Mouse (Mus musculus): ENCODE measurements around the gene Mier3.
A peak's percentile ranks its signal among the peaks of the same experiment; 100 is the strongest.
"Not testable (repeated sequence)": the region's sequence is repeated elsewhere in the genome, so short reads cannot be mapped to it uniquely, and the experiment has no call there.

The Mier3 gene

DNA sequence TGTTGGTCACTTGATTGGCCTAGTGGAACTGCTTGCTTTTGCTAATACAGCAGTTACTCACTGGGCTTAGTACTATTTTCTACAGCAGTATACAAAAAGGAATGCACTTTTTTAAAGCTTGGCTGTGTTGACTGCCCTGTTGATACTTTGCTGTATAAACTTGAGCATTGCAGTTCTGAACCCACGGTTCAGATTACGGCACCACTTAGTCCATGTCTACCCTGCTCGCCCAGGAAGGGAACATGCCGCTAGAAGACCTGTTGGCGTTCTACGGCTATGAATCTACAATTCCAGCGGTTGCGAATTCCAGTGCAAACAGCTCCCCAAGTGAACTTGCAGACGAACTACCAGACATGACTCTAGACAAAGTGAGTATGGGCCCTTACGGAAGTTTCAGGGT, 22.6 kb downstream of the Mier3 start:
- no peak for DNase-seq (ENCODE audit: low read depth, low spot score)

DNA sequence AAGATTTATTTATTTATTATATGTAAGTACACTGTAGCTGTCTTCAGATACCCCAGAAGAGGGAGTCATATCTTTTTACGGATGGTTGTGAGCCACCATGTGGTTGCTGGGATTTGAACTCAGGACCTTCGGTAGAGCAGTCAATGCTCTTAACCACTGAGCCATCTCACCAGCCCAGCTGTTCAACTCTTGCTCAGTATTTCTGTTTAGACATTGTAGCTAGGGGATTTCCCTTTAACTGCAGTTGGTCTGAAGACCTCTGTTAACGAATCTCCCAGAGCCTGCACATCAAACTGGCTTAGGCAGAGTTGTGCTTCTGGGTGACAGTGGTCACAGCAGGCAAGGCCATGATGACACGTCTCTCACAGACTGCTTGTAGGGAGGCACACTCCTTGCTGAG, 23.2 kb downstream of the Mier3 start:
- not testable (repeated sequence) for DNase-seq (ENCODE audit: low read depth, low spot score)

DNA sequence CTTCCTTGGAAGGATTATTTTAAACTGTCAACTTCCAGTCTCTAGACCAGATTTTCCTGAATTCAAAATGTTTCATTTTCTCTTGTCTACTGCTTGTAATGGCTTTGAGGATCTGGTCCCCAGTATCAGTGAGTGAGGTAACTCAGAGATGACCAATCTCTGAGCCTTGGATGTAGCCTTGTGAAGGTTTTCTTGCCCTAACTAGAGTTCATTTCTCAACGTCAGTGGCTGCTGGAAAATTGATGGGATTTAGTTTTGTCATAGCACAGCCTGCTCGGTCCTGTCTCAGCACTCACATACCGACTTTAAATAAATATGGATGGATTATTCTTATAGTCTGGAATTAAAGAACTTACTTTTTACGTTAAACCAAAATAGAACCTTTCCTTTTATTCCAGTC, 29.8 kb downstream of the Mier3 start:
- DNase-seq (ENCODE audit: low read depth, low spot score) = no peak

- DNase-seq (ENCODE audit: low read depth, low spot score) = no peak
These were observed 38.9 kb downstream of the Mier3 start for GRCm38 (mm10) chr13:111719726-111720125.

- no peak for DNase-seq (ENCODE audit: low read depth, low spot score)
These were observed 44.0 kb downstream of the Mier3 start for GRCm38 (mm10) chr13:111724811-111725164.

DNA sequence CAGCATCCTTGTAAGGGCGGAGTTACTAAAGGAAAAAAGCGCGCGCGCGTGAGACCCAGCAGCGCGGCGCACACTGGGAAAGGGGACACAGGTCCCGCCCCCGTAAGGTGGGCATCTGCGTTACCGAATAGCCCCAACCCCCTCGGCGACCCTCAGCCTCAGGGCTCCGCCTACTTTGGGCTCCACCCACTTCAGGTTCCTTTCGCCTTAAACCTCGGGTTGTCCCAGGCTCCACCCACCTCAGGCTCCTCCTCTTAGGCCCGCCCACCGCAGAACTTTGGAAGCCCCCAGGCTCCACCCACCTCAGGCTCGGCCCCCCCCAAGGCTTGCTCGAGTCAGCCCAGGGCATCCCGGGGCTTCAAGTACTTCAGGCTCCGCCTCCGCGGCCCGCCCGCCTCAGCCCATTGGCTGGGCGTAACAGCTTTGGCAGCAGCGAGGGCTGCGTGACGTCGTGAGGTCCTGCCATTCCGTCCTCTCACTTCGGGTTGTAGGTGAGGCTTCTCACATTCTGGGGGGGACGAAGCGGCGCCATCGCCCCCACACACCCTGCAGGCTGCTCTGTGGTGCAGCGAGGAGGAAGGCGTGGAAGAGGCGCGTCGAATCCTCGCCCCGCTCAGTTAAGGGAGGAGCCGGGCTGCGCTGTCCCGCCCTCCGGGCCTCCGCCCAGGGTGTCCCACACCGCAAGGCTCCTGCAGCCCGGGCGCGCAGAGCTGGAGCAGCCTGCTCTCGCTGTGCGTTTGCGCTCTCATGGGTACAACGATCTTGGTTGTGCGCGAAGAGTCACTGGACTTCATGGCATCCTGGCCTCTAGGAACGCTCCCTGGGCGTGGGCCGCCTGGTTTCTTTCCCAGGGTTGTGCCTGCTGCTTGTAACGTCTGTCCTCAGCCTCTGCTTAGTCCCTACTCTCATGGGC, 44.6 kb downstream of the Mier3 start:
- DNase-seq (ENCODE audit: low read depth, low spot score) = peak; percentile 99

GRCm38 (mm10) chr13:111726898-111727297, 46.1 kb downstream of the Mier3 start:
- no peak for DNase-seq (ENCODE audit: low read depth, low spot score)

- no peak for DNase-seq (ENCODE audit: low read depth, low spot score)
These were observed 60.6 kb downstream of the Mier3 start for GRCm38 (mm10) chr13:111741204-111741990.

DNA sequence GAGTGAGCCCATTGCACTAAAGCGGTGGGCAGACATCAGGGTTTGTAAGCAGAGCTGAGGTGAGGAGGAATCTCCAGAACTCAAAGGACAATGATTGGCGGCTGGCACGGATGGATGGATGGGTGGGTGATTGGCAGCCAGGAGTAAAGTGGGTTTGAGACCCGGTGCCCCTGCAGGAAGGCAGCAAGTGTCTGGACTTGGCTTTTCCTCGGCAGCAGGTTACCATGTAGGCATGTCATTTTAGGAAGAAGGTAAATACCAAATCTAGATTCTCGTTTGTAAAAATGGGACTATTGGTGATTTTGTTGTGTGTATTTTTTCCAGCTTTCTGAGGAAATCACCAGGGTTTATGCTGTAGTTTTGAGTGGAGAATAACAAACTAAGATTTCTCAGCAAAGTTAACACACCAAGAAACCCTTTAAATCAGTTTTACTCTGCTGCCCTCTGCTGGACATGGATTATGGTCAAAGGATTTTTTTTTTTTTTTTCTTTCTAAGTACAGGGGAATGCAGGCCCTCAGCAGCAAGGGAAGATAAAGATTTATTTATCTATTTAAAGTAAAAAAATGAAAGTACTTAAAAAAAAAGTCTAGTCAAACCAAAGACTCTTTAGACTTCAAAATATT, 61.3 kb downstream of the Mier3 start:
- no peak for DNase-seq (ENCODE audit: low read depth, low spot score)

- DNase-seq (ENCODE audit: low read depth, low spot score) = no peak
These were observed 63.6 kb downstream of the Mier3 start for GRCm38 (mm10) chr13:111744233-111745000.

GRCm38 (mm10) chr13:111745216-111745615, 64.4 kb downstream of the Mier3 start:
- no peak for DNase-seq (ENCODE audit: low read depth, low spot score)

DNA sequence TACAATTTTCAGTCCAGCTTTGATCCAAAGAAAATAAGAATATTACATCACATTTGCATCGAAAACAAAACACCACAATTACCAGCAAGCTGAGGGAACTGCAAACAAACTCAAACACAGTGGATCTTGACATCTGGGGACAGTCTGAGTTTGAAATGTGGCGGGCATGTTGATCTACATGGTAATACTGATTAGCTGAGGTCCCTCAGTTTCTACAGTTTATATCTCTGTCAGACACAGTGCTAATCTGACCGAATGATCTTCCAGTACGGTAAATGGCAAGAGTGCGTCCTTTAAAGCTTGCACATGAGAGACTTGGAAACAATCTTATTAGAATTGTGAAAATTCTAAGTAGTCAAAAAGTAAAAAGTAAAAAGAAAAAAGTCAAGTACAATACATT, 66.1 kb downstream of the Mier3 start:
- DNase-seq (ENCODE audit: low read depth, low spot score) = no peak

DNA sequence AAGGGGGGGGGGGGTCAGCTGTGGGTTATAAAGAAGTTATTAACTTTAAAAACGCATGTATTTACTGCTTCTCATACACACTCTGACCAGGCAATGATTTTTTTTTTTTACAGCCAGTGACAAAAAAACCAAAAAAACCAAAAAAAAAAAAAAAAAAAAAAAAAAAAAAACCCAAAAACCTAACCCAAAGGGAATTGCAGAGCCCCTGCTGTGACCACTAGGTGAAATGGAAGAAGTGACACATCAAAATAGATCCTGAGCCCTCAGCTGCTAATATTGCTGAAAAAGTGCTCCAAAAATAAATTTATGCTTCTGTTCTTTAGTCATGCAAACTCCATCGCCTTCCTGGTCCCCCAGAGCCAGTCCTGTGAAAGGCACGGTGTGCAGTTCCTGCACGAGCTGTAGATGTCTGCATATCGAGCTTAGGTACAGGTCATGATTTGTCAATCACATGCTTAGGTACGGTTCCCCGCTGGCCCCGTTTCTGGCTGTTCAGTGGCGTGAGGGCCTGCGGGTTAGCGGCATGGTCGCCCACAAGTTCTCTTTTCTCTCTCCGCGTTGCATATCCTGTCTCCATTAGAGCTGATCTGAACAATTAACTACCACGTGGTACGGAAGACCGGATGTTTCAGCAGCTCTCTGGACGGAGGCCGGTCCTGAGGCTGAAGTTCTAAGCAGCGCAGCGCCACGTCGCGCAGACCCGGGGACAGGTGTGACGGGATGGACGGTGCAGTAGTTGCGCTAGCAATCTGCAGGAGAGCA, 67.7 kb downstream of the Mier3 start:
- DNase-seq (ENCODE audit: low read depth, low spot score) = no peak

DNA sequence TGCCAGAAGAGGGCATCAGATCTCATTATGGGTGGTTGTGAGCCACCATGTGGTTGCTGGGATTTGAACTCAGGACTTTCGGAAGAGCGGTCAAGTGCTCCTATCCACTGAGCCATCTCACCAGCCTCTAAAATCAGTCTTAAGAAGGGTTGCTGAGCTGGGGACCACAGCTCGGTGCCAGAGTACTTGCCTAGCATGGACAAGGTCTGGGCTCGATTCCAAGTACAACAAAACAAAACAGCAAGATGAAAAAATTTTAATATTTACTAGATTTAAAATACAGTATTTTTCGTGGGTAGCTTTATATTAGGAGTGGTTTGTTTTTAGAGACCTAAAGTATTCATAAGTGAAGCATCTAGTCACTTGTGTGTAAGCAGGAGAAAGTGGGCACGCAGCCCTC, 72.5 kb downstream of the Mier3 start:
- DNase-seq (ENCODE audit: low read depth, low spot score) = no peak

- DNase-seq (ENCODE audit: low read depth, low spot score) = no peak
These were observed 74.6 kb downstream of the Mier3 start for GRCm38 (mm10) chr13:111755377-111755776.

DNA sequence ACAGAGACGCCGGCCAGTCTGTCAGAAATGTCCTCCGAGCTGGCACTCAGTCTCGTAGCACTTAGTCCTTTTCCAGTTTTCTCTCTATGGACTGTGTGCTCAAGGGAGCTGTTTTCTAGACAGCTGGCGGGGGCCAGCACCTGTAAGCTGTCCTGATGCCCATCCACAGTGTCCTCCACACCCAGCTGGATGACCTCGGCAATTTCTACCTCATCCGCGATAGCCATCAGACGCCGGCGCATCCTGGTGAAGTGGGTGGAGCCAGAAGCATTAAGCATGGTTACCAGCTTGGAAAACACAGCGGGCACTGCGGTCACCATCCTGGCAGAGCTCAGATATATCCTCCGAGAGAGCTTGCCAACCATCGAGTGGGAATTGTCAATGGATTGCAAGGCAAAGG, 75.2 kb downstream of the Mier3 start:
- no peak for DNase-seq (ENCODE audit: low read depth, low spot score)

DNA sequence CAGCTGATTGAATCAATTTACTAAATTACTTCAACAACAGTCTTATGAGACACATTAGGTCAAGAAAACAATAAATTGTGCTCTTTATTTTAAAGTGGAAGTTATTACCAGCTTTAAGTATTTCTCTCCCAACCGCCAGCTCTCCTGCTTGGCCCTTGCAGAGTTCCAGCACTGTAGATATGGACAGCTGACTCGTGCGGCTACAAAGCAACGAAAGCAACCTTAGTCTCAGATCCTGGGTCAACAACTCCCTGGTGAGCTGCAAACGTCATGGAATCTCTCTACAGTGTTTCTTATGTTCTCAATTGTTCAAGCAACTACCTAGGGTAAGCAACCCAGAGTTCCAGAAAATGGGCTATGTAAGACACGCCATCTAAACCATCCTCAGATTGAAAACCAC, 76.2 kb downstream of the Mier3 start:
- DNase-seq (ENCODE audit: low read depth, low spot score) = no peak

- DNase-seq (ENCODE audit: low read depth, low spot score) = no peak
These were observed 81.7 kb downstream of the Mier3 start for GRCm38 (mm10) chr13:111762526-111762925.
